Mouse (Mus musculus) kidney, adult 2 months (tissue): ENCODE data around the gene Lrmda.

Source experiments
- CTCF ChIP-seq: fragments of 200-500 bp; conservative IDR thresholded peaks from 2 replicates; pipeline ENCODE4 v1.5.1; 2011; ENCODE audit warnings: low read depth, mild to moderate bottlenecking, control low read depth, low read length, moderate library complexity, mixed read lengths; ENCODE audit not compliant: insufficient read depth, insufficient read length
- POLR2A ChIP-seq: fragments of 200-500 bp; IDR thresholded peaks from one replicate; pipeline ENCODE4 v1.6.1; 2011; ENCODE audit warnings: low read depth, low read length, control low read depth

- TF ChIP-seq POLR2A = no peak
- TF ChIP-seq CTCF = no peak
Observed at GRCm38 (mm10) chr14:22902914-22903313, 883.4 kb downstream of the Lrmda start.
